Mouse (Mus musculus) embryonic facial prominence, embryonic 11.5 days (tissue): ENCODE data around the gene C1qtnf7. TPM values are rescaled to one million over a fixed set of nuclear protein-coding genes. Genes with fewer than 3 reads are reported as not detected.

Experiments
- ATAC-seq: fragments of 200-750 bp; cut with Nextera tagmentation; replicated peaks from 2 replicates; pipeline ENCODE4 v1.8.0; 2017; ENCODE audit warnings: low read depth; ENCODE audit not compliant: insufficient number of reproducible peaks, low FRiP score, low TSS enrichment
- DNase-seq: peaks from one replicate; pipeline ENCODE4 v3.0.0-alpha.2; 2015; ENCODE audit warnings: low spot score
- H3K27ac ChIP-seq: fragments of 300-500 bp; sonication (generic); replicated peaks from 2 replicates; pipeline ENCODE4 v1.5.1; 2014; ENCODE audit warnings: mild to moderate bottlenecking, low read depth, low read length, control low read depth
- H3K27me3 ChIP-seq: fragments of 300-500 bp; sonication (generic); 2 replicates; pipeline ENCODE4 v1.6.1; 2014; ENCODE audit warnings: mild to moderate bottlenecking, low read length, moderate library complexity, mixed read lengths; ENCODE audit not compliant: control insufficient read depth, insufficient read depth
- H3K36me3 ChIP-seq: fragments of 300-500 bp; sonication (generic); replicated peaks from 2 replicates; pipeline ENCODE4 v1.6.1; 2014; ENCODE audit warnings: low read depth, mild to moderate bottlenecking, low read length, moderate library complexity, mixed read lengths; ENCODE audit not compliant: control insufficient read depth, insufficient read depth
- H3K4me1 ChIP-seq: fragments of 300-500 bp; sonication (generic); 2 replicates; pipeline ENCODE4 v1.6.1; 2014; ENCODE audit warnings: low read length, mixed read lengths; ENCODE audit not compliant: control insufficient read depth, insufficient read depth
- H3K4me2 ChIP-seq: fragments of 300-500 bp; sonication (generic); 2 replicates; pipeline ENCODE4 v1.6.1; 2014; ENCODE audit warnings: low read depth, mild to moderate bottlenecking, control low read depth, low read length, moderate library complexity
- H3K4me3 ChIP-seq: fragments of 300-500 bp; sonication (generic); 2 replicates; pipeline ENCODE4 v1.5.1; 2014; ENCODE audit warnings: low read depth, low read length, control low read depth
- H3K9ac ChIP-seq: fragments of 300-500 bp; sonication (generic); replicated peaks from 2 replicates; pipeline ENCODE4 v1.6.1; 2014; ENCODE audit warnings: mild to moderate bottlenecking, control low read depth, low read length
- H3K9me3 ChIP-seq: fragments of 300-500 bp; sonication (generic); replicated peaks from 2 replicates; pipeline ENCODE4 v1.6.1; 2016; ENCODE audit warnings: mild to moderate bottlenecking, low read length, inconsistent platforms, mixed read lengths; ENCODE audit not compliant: control insufficient read depth
- WGBS: fragments of 180-500 bp; shearing (Covaris S2); extraction: QIAGEN DNeasy Blood & Tissue Kit; methylation state at CpG from one replicate; pipeline ENCODE4 v1.1.7; 2014; 5-methylcytosine and 5-hydroxymethylcytosine counted together
- polyA plus RNA-seq: library from polyadenylated mRNA; unstranded; fragments of >200 nt; fragmentation: Nextera tagmentation; extraction: Ambion mirVana; gene quantifications from 2 replicates; pipeline ENCODE4 v1.2.1, GENCODE M21; 2014

C1qtnf7 gene
- polyA plus RNA-seq, 1 experiment from 2014 or later = 4.9 TPM

- ATAC-seq (no peak), DNase-seq (no peak)
- Histone ChIP-seq H3K4me3 (no peak overlapping the region), H3K4me2 (no peak overlapping the region), H3K9ac (no peak overlapping the region), H3K27me3 (no peaks in the 10 kb centered on the region), H3K36me3 (no peaks in the 10 kb centered on the region), H3K4me1 (no peaks in the 10 kb centered on the region), H3K9me3 (no peaks in the 10 kb centered on the region), H3K27ac (no peak overlapping the region)
- 72% methylated on average over 3 of the region's 3 CpGs for WGBS
Measured at GRCm38 (mm10) chr5:43569720-43570359, 54.5 kb downstream of the C1qtnf7 start.

DNA sequence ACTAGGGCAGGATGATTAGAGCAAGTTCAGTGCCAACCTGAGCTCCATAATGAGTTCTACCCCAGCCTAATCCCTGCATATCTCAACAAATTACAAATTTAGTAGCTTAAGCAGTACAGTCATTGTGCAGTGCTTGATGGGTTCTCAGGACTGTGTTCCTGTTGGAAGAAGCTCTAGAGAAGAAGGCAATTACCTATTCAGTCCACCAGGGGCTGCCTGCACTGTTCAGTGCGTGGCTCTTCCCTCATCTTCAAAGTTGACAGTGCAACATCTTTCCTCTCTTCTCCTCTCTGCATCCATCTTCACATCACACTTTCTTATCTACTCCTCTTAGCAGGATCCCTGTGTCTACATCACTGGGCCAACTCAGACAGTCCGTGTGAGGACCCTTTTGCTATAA, 67.5 kb downstream of the C1qtnf7 start:
- H3K9ac ChIP-seq = no peak overlapping the region
- no peak for ATAC-seq
- H3K27ac ChIP-seq = no peak overlapping the region
- H3K36me3 ChIP-seq = no peaks in the 10 kb centered on the region
- no peaks in the 10 kb centered on the region for H3K27me3 ChIP-seq
- whole genome bisulfite sequencing = 41% methylated on average over 2 of the region's 2 CpGs
- H3K4me1 ChIP-seq = no peaks in the 10 kb centered on the region
- DNase-seq = peak; percentile 27
- no peak overlapping the region for H3K4me2 ChIP-seq
- no peaks in the 10 kb centered on the region for H3K9me3 ChIP-seq
- no peak overlapping the region for H3K4me3 ChIP-seq

DNA sequence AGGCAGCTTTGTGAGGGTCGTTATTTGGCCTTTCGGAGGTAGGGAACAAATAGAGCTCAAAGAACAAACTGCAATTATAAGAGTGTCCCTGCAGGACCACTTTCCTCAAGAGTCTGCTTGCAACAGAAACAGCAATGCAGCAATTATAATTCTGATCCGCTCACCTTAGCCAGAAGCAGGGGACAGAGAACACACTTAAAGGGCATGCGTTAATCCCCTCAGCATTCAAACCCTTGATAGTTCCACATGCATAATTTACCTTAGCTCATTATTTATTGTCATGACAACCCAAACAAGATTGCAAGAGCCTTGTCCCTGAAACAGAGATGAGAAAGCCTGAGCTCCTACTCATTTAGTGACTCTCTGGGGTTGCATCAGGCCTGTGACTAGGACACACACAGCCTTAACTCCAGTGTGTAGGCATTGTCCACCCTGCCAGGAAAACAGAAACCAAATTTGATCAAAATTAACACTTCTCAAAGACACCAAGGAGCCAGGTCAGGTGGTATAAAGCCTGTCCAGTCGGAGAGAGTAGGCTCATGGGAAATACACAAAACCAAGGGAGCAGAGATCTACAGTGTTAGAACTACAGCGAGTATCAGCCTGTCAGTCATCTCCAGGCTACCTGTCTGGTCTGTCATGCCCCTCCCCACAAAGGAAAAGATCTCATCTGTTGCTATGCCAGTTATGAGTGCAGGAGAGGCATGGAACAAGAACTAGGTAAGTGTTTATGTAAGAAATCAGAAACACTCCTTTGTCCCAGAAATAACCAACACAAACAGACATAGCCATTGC, 68.2 kb downstream of the C1qtnf7 start:
- no peak for ATAC-seq
- Histone ChIP-seq H3K4me3 (no peak overlapping the region), H3K27ac (no peak overlapping the region), H3K9ac (no peak overlapping the region), H3K4me2 (no peak overlapping the region), H3K9me3 (no peaks in the 10 kb centered on the region), H3K27me3 (no peaks in the 10 kb centered on the region), H3K36me3 (no peaks in the 10 kb centered on the region), H3K4me1 (no peaks in the 10 kb centered on the region)
- WGBS = 85% methylated on average over 6 of the region's 6 CpGs
- DNase-seq = no peak

DNA sequence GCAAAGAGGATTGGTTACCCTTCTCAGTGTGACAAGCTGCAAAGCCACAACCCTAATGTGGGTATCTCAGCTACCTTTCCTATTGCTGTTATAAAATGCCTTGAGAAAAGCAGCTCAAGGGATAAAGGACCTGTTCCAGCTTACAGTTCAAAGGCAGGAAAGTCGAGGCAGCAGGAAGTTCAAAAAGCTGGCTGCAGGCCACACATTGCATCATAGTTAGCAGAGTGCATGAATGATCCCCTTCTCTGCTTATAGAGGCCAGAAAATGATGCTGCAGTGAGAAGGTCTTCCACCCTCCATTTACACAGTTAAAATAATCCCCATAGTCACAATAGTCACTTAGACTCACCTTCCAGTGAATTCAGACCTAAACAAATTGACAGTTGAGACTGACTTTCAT, 69.1 kb downstream of the C1qtnf7 start:
- DNase-seq = no peak
- H3K27me3 ChIP-seq = no peaks in the 10 kb centered on the region
- no peaks in the 10 kb centered on the region for H3K9me3 ChIP-seq
- H3K4me3 ChIP-seq = no peak overlapping the region
- no peak overlapping the region for H3K4me2 ChIP-seq
- ATAC-seq = no peak
- no peaks in the 10 kb centered on the region for H3K36me3 ChIP-seq
- 62% methylated on average over 1 of the region's 1 CpGs for WGBS
- H3K27ac ChIP-seq = no peak overlapping the region
- no peak overlapping the region for H3K9ac ChIP-seq
- no peaks in the 10 kb centered on the region for H3K4me1 ChIP-seq

DNA sequence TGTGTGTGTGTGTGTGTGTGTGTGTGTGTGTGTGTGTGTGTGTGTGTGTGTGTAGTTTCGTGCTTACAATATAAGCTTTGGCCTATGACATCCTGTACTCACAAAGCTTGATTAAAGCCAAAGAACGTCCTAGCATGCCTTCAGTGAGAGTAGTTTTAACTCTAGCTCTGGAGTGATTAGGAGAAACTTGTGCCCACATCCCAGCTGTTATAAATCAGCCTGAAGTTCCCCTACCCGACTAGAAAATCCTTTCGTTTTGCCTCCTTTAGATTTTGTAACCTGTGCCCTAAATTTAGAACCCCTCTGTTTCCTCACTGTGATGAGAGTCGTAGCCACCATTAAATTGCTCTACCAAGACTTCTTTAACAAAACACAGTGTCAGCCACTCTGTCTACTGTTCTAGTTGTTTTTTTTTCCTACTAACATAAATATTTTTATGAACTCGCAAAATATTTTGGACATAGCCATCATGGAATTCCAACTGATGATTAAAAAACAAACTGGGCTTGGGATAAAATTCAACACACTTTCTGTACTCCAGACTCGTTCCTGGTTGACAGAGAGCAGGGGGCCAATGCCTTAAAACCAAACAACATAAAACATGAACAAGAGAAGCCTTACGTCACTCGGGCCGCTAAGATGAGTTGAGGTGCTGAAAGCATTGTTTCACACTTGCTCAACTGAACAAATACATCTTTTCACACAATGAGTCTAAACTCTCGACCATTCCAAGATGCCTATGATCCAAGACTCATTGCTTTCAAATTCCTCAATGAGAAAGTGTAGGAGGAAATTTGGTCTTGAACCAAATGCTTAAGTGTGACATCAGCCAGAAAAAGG, 70.3 kb downstream of the C1qtnf7 start:
- WGBS = 58% methylated on average over 11 of the region's 11 CpGs
- DNase-seq (peak; percentile 56), ATAC-seq (no peak)
- Histone ChIP-seq H3K4me3 (no peak overlapping the region), H3K9ac (no peak overlapping the region), H3K9me3 (no peaks in the 10 kb centered on the region), H3K27ac (no peak overlapping the region), H3K4me1 (no peaks in the 10 kb centered on the region), H3K27me3 (no peaks in the 10 kb centered on the region), H3K4me2 (no peak overlapping the region), H3K36me3 (no peaks in the 10 kb centered on the region)

DNA sequence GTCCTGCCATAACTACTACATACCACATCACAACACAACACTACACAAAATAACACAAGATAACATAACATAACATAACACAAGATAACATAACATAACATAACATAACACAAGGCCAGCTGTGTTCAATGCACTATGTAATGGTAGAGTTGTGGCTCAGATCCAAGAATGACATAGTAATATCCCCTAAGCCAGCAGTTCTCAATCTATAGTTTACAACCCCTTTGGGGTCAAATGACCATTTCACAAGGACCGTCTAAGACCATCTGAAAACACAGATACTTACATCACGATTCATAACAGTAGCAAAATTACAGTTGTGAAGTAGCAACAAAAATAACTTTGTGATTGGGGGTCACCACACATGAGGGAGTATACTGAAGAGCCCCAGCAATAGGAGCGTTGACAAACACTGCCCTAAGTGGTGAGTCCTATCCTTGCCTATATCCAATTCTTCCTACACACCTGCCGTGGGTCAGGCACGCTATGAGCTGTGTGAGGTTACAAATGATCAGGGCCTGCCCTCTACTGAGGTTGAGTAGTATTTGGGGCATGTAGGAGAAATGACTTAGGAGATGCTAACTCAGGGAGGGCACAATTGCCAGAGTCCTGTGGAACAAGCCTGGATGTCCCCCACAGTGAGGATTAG, 73.6 kb downstream of the C1qtnf7 start:
- Histone ChIP-seq H3K9me3 (no peaks in the 10 kb centered on the region), H3K9ac (no peak overlapping the region), H3K4me1 (no peaks in the 10 kb centered on the region), H3K27me3 (no peaks in the 10 kb centered on the region), H3K4me2 (no peak overlapping the region), H3K27ac (no peak overlapping the region), H3K4me3 (no peak overlapping the region), H3K36me3 (no peaks in the 10 kb centered on the region)
- ATAC-seq (no peak), DNase-seq (no peak)
- WGBS = 78% methylated on average over 5 of the region's 5 CpGs

- H3K36me3 ChIP-seq = no peaks in the 10 kb centered on the region
- H3K27me3 ChIP-seq = no peaks in the 10 kb centered on the region
- no peak for ATAC-seq
- H3K27ac ChIP-seq = no peak overlapping the region
- H3K4me3 ChIP-seq = no peak overlapping the region
- H3K4me1 ChIP-seq = no peaks in the 10 kb centered on the region
- no peak for DNase-seq
- H3K9me3 ChIP-seq = no peaks in the 10 kb centered on the region
- 46% methylated on average over 2 of the region's 2 CpGs for WGBS
- H3K4me2 ChIP-seq = no peak overlapping the region
- H3K9ac ChIP-seq = no peak overlapping the region
Measured at GRCm38 (mm10) chr5:43589440-43589830, 74.1 kb downstream of the C1qtnf7 start.
